Mouse (Mus musculus): Measurements from ENCODE around the gene Hscb. TPM values are rescaled to one million over a fixed set of nuclear protein-coding genes. Genes with fewer than 3 reads are reported as not detected.

Gene Hscb
- total and polyA plus RNA-seq, 3 experiments: 29.0 to 29.4 TPM; not detected in 1

DNA sequence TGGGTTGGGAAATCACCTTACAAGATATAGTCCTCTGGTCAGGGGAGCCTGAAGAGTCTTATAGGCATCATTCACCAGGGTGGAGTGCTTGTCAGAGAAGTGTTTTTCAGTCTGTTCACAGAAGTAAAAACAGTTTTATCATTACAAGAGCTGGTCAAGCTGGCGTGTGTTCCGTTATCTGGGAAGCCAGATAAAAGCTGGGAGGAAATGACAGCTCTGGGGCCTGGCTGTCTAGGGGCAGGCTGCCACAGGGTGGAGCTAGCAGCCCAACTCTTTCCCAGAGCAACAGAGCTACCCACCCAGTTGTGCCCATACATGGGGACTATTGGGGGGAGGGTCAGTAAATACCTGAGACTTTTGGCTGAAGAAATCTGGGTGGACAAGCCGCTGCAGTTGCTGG, 3.6 kb downstream of the Hscb start (continued):
- TF ChIP-seq CTCF (IDR thresholded peaks at IDR 0.05 in 2 of 3, conservative IDR thresholded peaks at IDR 0.05 in 1 of 3; ENCODE audit: control insufficient read depth in 1 of 3, insufficient read depth in 1 of 3, low read depth in 2 of 3, low read length in 3 of 3, poor library complexity in 1 of 3, severe bottlenecking in 1 of 3) (peak; percentile 43 to 75 (median 73)), BHLHE40 (IDR thresholded peaks at IDR 0.05; ENCODE audit: borderline replicate concordance, low read depth, low read length) (peak; percentile 78), CHD1 (IDR thresholded peaks at IDR 0.05; ENCODE audit: low read depth, low read length) (no peak), MYC (IDR thresholded peaks at IDR 0.05; ENCODE audit: low read depth, low read length) (peak; percentile 53; the same call in 1 of the 2 replicates), POLR2AphosphoS5 (IDR thresholded peaks at IDR 0.05; ENCODE audit: borderline replicate concordance, low read depth, low read length) (no peak), MAZ (IDR thresholded peaks at IDR 0.05; ENCODE audit: low read depth, low read length) (peak; percentile 93; the same call in 1 of the 2 replicates), TAL1 (IDR thresholded peaks at IDR 0.05; ENCODE audit: low read length) (peak; percentile 98), GATA1 (IDR thresholded peaks at IDR 0.05; ENCODE audit: low read depth, low read length) (peak; percentile 99), ETS1 (IDR thresholded peaks at IDR 0.05; ENCODE audit: low read depth, low read length) (peak; percentile 94), TBP (IDR thresholded peaks at IDR 0.05; ENCODE audit: low read depth, low read length) (0 out of 2 replicates have a peak, but pooled peaks have one; percentile 10), HCFC1 (IDR thresholded peaks at IDR 0.05; ENCODE audit: low read depth, low read length) (peak; percentile 71), ELF1 (IDR thresholded peaks at IDR 0.05; ENCODE audit: low read depth, low read length) (peak; percentile 51; the same call in 1 of the 2 replicates), ZMIZ1 (IDR thresholded peaks at IDR 0.05; ENCODE audit: low read depth, low read length) (peak; percentile 88), TCF12 (IDR thresholded peaks at IDR 0.05; ENCODE audit: low read depth, low read length) (peak; percentile 99), NELFE (IDR thresholded peaks at IDR 0.05; ENCODE audit: low read depth, low read length) (peak; percentile 58), MEF2A (IDR thresholded peaks at IDR 0.05; ENCODE audit: extremely low read depth, insufficient replicate concordance, low read depth, low read length, poor library complexity, severe bottlenecking) (peak; percentile 46; the same call in 1 of the 2 replicates), USF1 (IDR thresholded peaks at IDR 0.05; ENCODE audit: low read depth, low read length) (no peak), MAX (IDR thresholded peaks at IDR 0.05; ENCODE audit: low read length) (peak; percentile 63)

DNA sequence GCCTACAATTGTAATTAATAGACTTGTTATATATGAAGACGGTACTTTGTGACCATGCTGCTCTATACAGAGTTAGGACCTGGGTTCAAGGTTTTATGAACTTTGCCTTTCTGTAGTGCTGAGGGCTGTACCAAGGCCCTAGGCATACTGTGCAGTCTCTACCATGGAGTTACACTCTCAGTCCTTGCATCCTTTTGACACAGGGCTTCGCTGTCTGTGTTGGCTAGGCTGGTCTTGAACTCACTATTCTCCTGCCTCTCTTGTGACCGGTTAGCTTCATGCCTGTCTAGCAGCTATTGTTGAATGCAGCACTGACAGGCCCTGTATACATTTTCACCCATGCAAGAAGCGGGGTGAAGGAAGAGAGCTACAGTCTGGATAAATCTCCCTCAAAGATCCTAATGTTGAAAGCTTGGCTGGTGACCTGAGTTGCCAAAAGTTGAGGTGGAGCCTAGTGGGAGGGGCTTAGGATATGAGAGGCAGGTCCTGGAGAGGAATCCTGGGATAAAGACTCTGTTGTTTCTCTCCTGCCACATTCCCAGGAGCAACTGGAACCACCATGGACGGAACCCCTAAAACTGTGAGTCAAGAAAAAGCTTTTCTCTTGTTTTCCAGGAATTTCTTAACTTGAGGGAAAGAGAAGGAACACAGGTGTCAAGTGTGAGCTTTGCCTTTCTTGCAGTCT, 8.4 kb downstream of the Hscb start:
- no peak overlapping the region for H3K9ac ChIP-seq (ENCODE audit: control insufficient read depth, low read depth, low read length, poor library complexity, severe bottlenecking)
- H3K27ac ChIP-seq (ENCODE audit: control insufficient read depth, low read depth, low read length): no peak overlapping the region
- H3K36me3 ChIP-seq (ENCODE audit: control insufficient read depth in 1 of 2, insufficient read depth in 2 of 2, low read length in 2 of 2): peaks cover 0 to 13% of the 10 kb centered on the region in 2 experiments; a peak in 2 of 4 replicates
- no peak for DNase-seq (ENCODE audit: low read depth, low spot score)
- no peaks in the 10 kb centered on the region for H3K27me3 ChIP-seq (ENCODE audit: control insufficient read depth in 1 of 2, insufficient read depth in 2 of 2, low read length in 2 of 2)
- H3K4me3 ChIP-seq (ENCODE audit: control insufficient read depth in 1 of 2, insufficient read depth in 1 of 2, low read depth in 2 of 2, low read length in 2 of 2): no peak overlapping the region
- H3K4me1 ChIP-seq (ENCODE audit: control insufficient read depth in 1 of 2, insufficient read depth in 2 of 2, low read length in 2 of 2): peaks cover 6 to 11% of the 10 kb centered on the region in 2 experiments
- H3K79me2 ChIP-seq (ENCODE audit: control insufficient read depth, insufficient read depth, low read length, poor library complexity): no peaks in the 10 kb centered on the region
- no peaks in the 10 kb centered on the region for H3K9me3 ChIP-seq (replicated peaks; ENCODE audit: insufficient read depth, low read length)
- TF ChIP-seq TCF12 (IDR thresholded peaks at IDR 0.05; ENCODE audit: low read depth, low read length) (no peak), HCFC1 (IDR thresholded peaks at IDR 0.05; ENCODE audit: low read depth, low read length) (no peak), MAFK (IDR thresholded peaks at IDR 0.05; ENCODE audit: borderline replicate concordance, low read depth, low read length) (no peak), MYB (IDR thresholded peaks at IDR 0.05; ENCODE audit: low read depth, low read length) (no peak), SIN3A (IDR thresholded peaks at IDR 0.05; ENCODE audit: low read length) (no peak), POLR2AphosphoS2 (IDR thresholded peaks at IDR 0.05; ENCODE audit: low read length) (no peak), CHD2 (IDR thresholded peaks at IDR 0.05; ENCODE audit: low read length) (no peak), E2F4 (IDR thresholded peaks at IDR 0.05; ENCODE audit: borderline replicate concordance, low read depth, low read length) (no peak), ZC3H11A (IDR thresholded peaks at IDR 0.05; ENCODE audit: low read depth, low read length) (no peak), BHLHE40 (IDR thresholded peaks at IDR 0.05; ENCODE audit: borderline replicate concordance, low read depth, low read length) (no peak)

Data from MEL (cell line).